Mouse (Mus musculus) lung, embryonic 16.5 days (tissue): ENCODE measurements around the gene Cyb561. TPM values are rescaled to one million over a fixed set of nuclear protein-coding genes. Genes with fewer than 3 reads are reported as not detected.

Experiments
- ATAC-seq: fragments of 200-750 bp; cut with Nextera tagmentation; 2 replicates; pipeline ENCODE4 v1.8.0; 2017; ENCODE audit warnings: low read depth, mild to moderate bottlenecking, moderate library complexity
- H3K27ac ChIP-seq: fragments of 300-500 bp; sonication (generic); 2 replicates; pipeline ENCODE4 v1.5.1; 2014; ENCODE audit warnings: mild to moderate bottlenecking, control low read depth, low read length
- H3K27me3 ChIP-seq: fragments of 300-500 bp; sonication (generic); 2 replicates; pipeline ENCODE4 v1.6.1; 2014; ENCODE audit warnings: low read depth, low read length, mixed read lengths; ENCODE audit not compliant: control insufficient read depth, insufficient read depth
- H3K36me3 ChIP-seq: fragments of 300-500 bp; sonication (generic); 2 replicates; pipeline ENCODE4 v1.6.1; 2014; ENCODE audit warnings: low read length; ENCODE audit not compliant: control insufficient read depth, insufficient read depth
- H3K4me1 ChIP-seq: fragments of 300-500 bp; sonication (generic); replicated peaks from 2 replicates; pipeline ENCODE4 v1.6.1; 2014; ENCODE audit warnings: low read length, mixed read lengths; ENCODE audit not compliant: control insufficient read depth, insufficient read depth
- H3K4me2 ChIP-seq: fragments of 300-500 bp; sonication (generic); 2 replicates; pipeline ENCODE4 v1.6.1; 2014; ENCODE audit warnings: low read depth, low read length, control low read depth
- H3K4me3 ChIP-seq: fragments of 300-500 bp; sonication (generic); 2 replicates; pipeline ENCODE4 v1.5.1; 2014; ENCODE audit warnings: mild to moderate bottlenecking, low read length, control low read depth
- H3K9ac ChIP-seq: fragments of 300-500 bp; sonication (generic); 2 replicates; pipeline ENCODE4 v1.6.1; 2014; ENCODE audit warnings: low read length, control low read depth
- H3K9me3 ChIP-seq: fragments of 300-500 bp; sonication (generic); 2 replicates; pipeline ENCODE4 v1.6.1; 2016; ENCODE audit warnings: low read length; ENCODE audit not compliant: control insufficient read depth
- WGBS: fragments of 180-500 bp; shearing (Covaris S2); extraction: QIAGEN DNeasy Blood & Tissue Kit; methylation state at CpG from one replicate; pipeline ENCODE4 v1.1.7; 2014; 5-methylcytosine and 5-hydroxymethylcytosine counted together
- polyA plus RNA-seq: library from polyadenylated mRNA; unstranded; fragments of >200 nt; fragmentation: Nextera tagmentation; extraction: Ambion mirVana; gene quantifications from 2 replicates; pipeline ENCODE4 v1.2.1, GENCODE M21; 2015

Gene Cyb561
- polyA plus RNA-seq, 1 experiment from 2014 or later, result 41.9 TPM

DNA sequence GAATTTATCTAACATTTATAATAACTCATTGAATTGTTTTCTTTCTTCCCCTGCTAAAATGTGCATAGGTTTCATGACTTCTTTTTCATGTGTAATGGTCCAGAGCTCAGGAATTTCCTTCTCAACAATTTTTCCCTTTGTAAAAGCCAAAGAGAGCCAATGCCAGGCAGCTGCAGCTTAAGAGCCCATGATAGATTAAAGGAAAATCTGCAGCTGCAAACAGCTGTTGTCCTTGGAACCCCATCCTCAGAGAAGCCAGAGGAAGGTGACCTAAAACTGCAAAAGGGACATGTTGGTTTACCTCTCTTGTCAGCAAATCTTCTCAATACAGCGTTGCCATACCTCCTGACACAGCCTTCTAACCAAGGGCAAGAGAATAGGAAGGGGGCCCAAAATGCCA lies 50.2 kb downstream of the Cyb561 start:
- Histone ChIP-seq H3K4me3 (no peak overlapping the region), H3K4me2 (no peak overlapping the region), H3K27ac (0 out of 2 replicates have a peak overlapping the region, but pooled peaks have one; percentile 12), H3K27me3 (no peaks in the 10 kb centered on the region), H3K9ac (no peak overlapping the region), H3K36me3 (peaks cover 6% of the 10 kb centered on the region; the same call in 1 of the 2 replicates), H3K9me3 (no peaks in the 10 kb centered on the region), H3K4me1 (peaks cover 17% of the 10 kb centered on the region)
- no peak for ATAC-seq
- WGBS, result 52% methylated on average over 1 of the region's 1 CpGs

- ATAC-seq, result no peak
- Histone ChIP-seq H3K27ac (no peak overlapping the region), H3K4me3 (no peak overlapping the region), H3K9me3 (no peaks in the 10 kb centered on the region), H3K4me2 (no peak overlapping the region), H3K27me3 (no peaks in the 10 kb centered on the region), H3K36me3 (peaks cover 6% of the 10 kb centered on the region; the same call in 1 of the 2 replicates), H3K9ac (no peak overlapping the region), H3K4me1 (peaks cover 16% of the 10 kb centered on the region)
- 48% methylated on average over 2 of the region's 2 CpGs for WGBS
Measured at GRCm38 (mm10) chr11:105901501-105901900, 51.6 kb downstream of the Cyb561 start.

DNA sequence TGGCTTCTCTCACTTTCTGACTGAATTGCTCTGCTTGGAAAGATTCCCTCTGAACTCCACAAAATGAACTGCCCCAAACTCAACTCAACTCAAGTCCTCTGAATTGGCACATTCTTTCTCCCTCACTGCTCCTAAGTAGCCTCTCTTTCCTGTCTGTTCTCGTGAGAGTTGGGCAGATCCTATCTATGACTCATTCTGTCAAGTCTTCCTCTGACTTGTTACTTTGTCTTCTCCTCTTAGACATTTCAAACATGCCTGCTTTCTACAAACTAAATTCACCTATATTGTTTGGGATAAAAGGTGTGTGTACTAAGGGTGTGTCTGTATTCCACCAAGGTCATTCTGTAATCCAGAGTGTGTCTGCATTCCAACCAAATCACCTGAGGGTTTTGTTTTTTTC lies 54.0 kb downstream of the Cyb561 start:
- Histone ChIP-seq H3K27ac (no peak overlapping the region), H3K9me3 (no peaks in the 10 kb centered on the region), H3K36me3 (peaks cover 6% of the 10 kb centered on the region; the same call in 1 of the 2 replicates), H3K9ac (no peak overlapping the region), H3K4me2 (no peak overlapping the region), H3K4me1 (peaks cover 15% of the 10 kb centered on the region), H3K27me3 (no peaks in the 10 kb centered on the region), H3K4me3 (no peak overlapping the region)
- no peak for ATAC-seq
- 18% methylated on average over 1 of the region's 1 CpGs for WGBS

DNA sequence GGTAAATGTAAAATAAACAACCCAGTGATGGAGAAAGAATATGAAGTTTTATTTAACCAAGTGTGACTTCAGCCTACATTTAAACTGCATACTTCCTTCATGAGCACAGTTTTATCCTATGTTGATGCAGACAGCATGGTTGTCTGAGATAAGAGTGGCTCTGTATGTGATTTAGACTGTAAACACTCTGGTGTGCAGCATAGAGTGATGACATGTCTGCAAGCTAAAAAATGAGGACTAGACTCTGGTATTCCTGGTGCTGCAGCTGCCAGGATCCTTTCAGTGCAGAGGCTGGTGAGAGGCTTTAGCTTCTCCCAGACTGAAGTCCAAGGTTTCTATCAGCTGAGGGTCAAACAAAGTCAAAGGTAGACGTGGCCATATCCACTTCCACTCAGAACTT lies 65.9 kb downstream of the Cyb561 start:
- H3K27ac ChIP-seq, result no peak overlapping the region
- ATAC-seq, result peak; percentile 76
- peaks cover 2% of the 10 kb centered on the region for H3K36me3 ChIP-seq
- H3K4me1 ChIP-seq, result no peaks in the 10 kb centered on the region
- WGBS, result 17% methylated on average over 1 of the region's 1 CpGs
- H3K27me3 ChIP-seq, result no peaks in the 10 kb centered on the region
- H3K9me3 ChIP-seq, result no peaks in the 10 kb centered on the region
- H3K4me2 ChIP-seq, result no peak overlapping the region
- H3K4me3 ChIP-seq, result no peak overlapping the region
- no peak overlapping the region for H3K9ac ChIP-seq

DNA sequence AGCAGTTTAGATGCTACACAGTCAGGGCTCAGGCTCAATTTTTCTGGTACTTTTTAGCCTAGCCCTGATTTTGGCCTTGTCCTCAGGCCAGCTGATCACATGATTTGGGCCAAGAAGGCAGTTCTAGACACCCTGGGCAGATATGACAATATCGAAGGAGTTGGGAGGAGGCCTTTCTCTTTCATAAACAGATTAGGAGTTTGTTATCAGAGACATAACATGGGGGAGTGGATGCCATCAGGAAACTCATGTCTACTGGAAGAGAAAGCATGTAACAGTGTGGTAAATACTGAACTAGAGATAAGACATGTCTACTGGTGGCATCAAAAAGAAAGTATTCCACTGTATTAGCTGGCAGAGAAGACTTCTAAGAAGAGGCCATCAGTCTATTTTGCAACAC lies 67.6 kb downstream of the Cyb561 start:
- WGBS, result 62% methylated on average over 1 of the region's 1 CpGs
- H3K27ac ChIP-seq, result no peak overlapping the region

More for the DNA sequence above, 67.6 kb downstream of the Cyb561 start:
- H3K9me3 ChIP-seq, result no peaks in the 10 kb centered on the region
- no peaks in the 10 kb centered on the region for H3K27me3 ChIP-seq
- no peak overlapping the region for H3K9ac ChIP-seq
- no peak overlapping the region for H3K4me2 ChIP-seq
- no peak overlapping the region for H3K4me3 ChIP-seq
- peaks cover 2% of the 10 kb centered on the region for H3K36me3 ChIP-seq
- no peak for ATAC-seq
- no peaks in the 10 kb centered on the region for H3K4me1 ChIP-seq

Other genes starting within 250 kb of the Cyb561 start
- 16.2 and 17.9 TPM in 2 replicates for gene Ace, start 14.6 kb upstream of the Cyb561 start, polyA plus RNA-seq
- 0.34 and 0.45 TPM in 2 replicates for gene Ace3, start 41.3 kb upstream of the Cyb561 start, polyA plus RNA-seq
- 0.23 and 0.34 TPM in 2 replicates for gene Kcnh6, start 54.8 kb upstream of the Cyb561 start, polyA plus RNA-seq
- 58.8 and 63.4 TPM in 2 replicates for gene Dcaf7, start 83.5 kb upstream of the Cyb561 start, polyA plus RNA-seq
- 8.6 and 10.4 TPM in 2 replicates for gene Taco1, start 112.7 kb upstream of the Cyb561 start, polyA plus RNA-seq
- gene Map3k3, start 131.3 kb upstream of the Cyb561 start, polyA plus RNA-seq, result 13.9 and 15.8 TPM in 2 replicates
- gene Gm10840, start 207.5 kb upstream of the Cyb561 start, polyA plus RNA-seq, result not detected in 2 replicates
- gene Limd2, start 207.5 kb upstream of the Cyb561 start, polyA plus RNA-seq, result 218 and 247 TPM in 2 replicates
- gene Strada, start 248.8 kb upstream of the Cyb561 start, polyA plus RNA-seq, result 22.7 and 24.2 TPM in 2 replicates